Mouse (Mus musculus) thymus, adult 2 months (tissue): Measurements from ENCODE around the gene Tbc1d16. TPM values are rescaled to one million over a fixed set of nuclear protein-coding genes. Genes with fewer than 3 reads are reported as not detected.
"Not testable (repeated sequence)": the region's sequence is repeated elsewhere in the genome, so short reads cannot be mapped to it uniquely, and the experiment has no call there.

ENCODE experiments used
- DNase-seq: peaks from one replicate; pipeline ENCODE4 v3.0.0; 2021
- H3K27ac ChIP-seq: fragments of 200-500 bp; 2 replicates; pipeline ENCODE4 v1.5.1; 2012; ENCODE audit warnings: low read length, control low read depth; ENCODE audit not compliant: control insufficient read depth, insufficient read depth
- H3K27me3 ChIP-seq: fragments of 200-500 bp; 2 replicates; pipeline ENCODE4 v1.6.1; 2012; ENCODE audit warnings: mild to moderate bottlenecking, low read length, moderate library complexity, mixed read lengths; ENCODE audit not compliant: control insufficient read depth, insufficient read depth
- H3K36me3 ChIP-seq: fragments of 200-500 bp; 2 replicates; pipeline ENCODE4 v1.6.1; 2012; ENCODE audit warnings: mild to moderate bottlenecking, low read length, moderate library complexity; ENCODE audit not compliant: control insufficient read depth, insufficient read depth
- H3K4me1 ChIP-seq: fragments of 200-500 bp; replicated peaks from 2 replicates; pipeline ENCODE4 v1.6.1; 2012; ENCODE audit warnings: low read length; ENCODE audit not compliant: control insufficient read depth, insufficient read depth
- H3K4me3 ChIP-seq: fragments of 200-500 bp; 2 replicates; pipeline ENCODE4 v1.5.1; 2012; ENCODE audit warnings: mild to moderate bottlenecking, low read length, control low read depth, moderate library complexity; ENCODE audit not compliant: control insufficient read depth, insufficient read depth
- CTCF ChIP-seq: fragments of 200-500 bp; IDR thresholded peaks from 2 replicates; pipeline ENCODE4 v1.5.1; 2012; ENCODE audit warnings: mild to moderate bottlenecking, control low read depth, low read length, moderate library complexity, borderline replicate concordance; ENCODE audit not compliant: control insufficient read depth, poor library complexity, insufficient read depth; ENCODE audit errors: extremely low read depth
- POLR2A ChIP-seq: fragments of 200-500 bp; IDR thresholded peaks from 2 replicates; pipeline ENCODE4 v1.6.1; 2012; ENCODE audit warnings: mild to moderate bottlenecking, low read length, control low read depth, moderate library complexity; ENCODE audit not compliant: control insufficient read depth, poor library complexity, insufficient read depth; ENCODE audit errors: extremely low read depth
- WGBS: fragments of 180-500 bp; shearing (Covaris S2); methylation state at CpG from one replicate; pipeline ENCODE4 v1.1.7; 2018; 5-methylcytosine and 5-hydroxymethylcytosine counted together
- polyA plus RNA-seq: library from polyadenylated mRNA; depleted of rRNA; stranded (reverse); fragments of >200 nt; gene quantifications from 2 replicates; pipeline ENCODE4 v1.2.3, GENCODE M21; 2012

Tbc1d16 gene
- polyA plus RNA-seq, 1 experiment: 12.0 TPM

DNA sequence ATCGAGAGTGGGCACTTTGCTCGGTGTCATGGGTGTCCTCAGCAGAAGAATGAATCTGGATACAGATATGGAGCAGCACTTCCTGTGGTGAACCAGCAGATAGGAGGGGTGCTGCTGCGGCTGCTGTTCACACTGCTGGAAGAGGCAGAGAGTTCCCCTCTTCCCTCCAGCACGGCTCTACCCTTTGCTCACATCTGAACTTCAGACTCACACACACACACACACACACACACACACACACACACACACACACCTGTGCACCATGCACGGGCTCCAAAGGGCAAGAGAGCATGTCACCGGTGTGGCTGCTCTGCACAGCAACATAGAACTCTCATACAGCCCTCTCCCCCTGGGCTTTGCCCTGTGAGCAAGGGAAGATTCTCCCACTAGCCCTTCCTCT lies 122.0 kb downstream of the Tbc1d16 start:
- Histone ChIP-seq H3K36me3 (no peaks in the 10 kb centered on the region), H3K4me3 (no peak overlapping the region), H3K27ac (no peak overlapping the region), H3K4me1 (peaks cover 6% of the 10 kb centered on the region), H3K27me3 (no peaks in the 10 kb centered on the region)
- TF ChIP-seq POLR2A (no peak), CTCF (no peak)
- DNase-seq: no peak
- WGBS: 7% methylated on average over 6 of the region's 6 CpGs

- no peak for DNase-seq
- TF ChIP-seq CTCF (no peak), POLR2A (no peak)
- WGBS: 50% methylated on average over 8 of the region's 8 CpGs
- H3K4me3 ChIP-seq: no peak overlapping the region
- H3K27ac ChIP-seq: no peak overlapping the region
- no peaks in the 10 kb centered on the region for H3K36me3 ChIP-seq
- peaks cover 6% of the 10 kb centered on the region for H3K4me1 ChIP-seq
- H3K27me3 ChIP-seq: no peaks in the 10 kb centered on the region
These were observed 122.6 kb downstream of the Tbc1d16 start for GRCm38 (mm10) chr11:119105748-119106147.

- H3K27me3 ChIP-seq: no peaks in the 10 kb centered on the region
- H3K36me3 ChIP-seq: no peaks in the 10 kb centered on the region
- 88% methylated on average over 7 of the region's 7 CpGs for WGBS
- no peak overlapping the region for H3K27ac ChIP-seq
- DNase-seq: no peak
- peaks cover 6% of the 10 kb centered on the region for H3K4me1 ChIP-seq
- no peak overlapping the region for H3K4me3 ChIP-seq
- TF ChIP-seq CTCF (no peak), POLR2A (no peak)
These were observed 123.2 kb downstream of the Tbc1d16 start for GRCm38 (mm10) chr11:119105071-119105609.

GRCm38 (mm10) chr11:119103991-119104390 lies 124.3 kb downstream of the Tbc1d16 start:
- Histone ChIP-seq H3K27me3 (no peaks in the 10 kb centered on the region), H3K4me1 (peaks cover 6% of the 10 kb centered on the region), H3K27ac (no peak overlapping the region), H3K4me3 (no peak overlapping the region), H3K36me3 (no peaks in the 10 kb centered on the region)
- DNase-seq: no peak
- TF ChIP-seq POLR2A: no peak
- TF ChIP-seq CTCF: no peak
- WGBS: 95% methylated on average over 3 of the region's 3 CpGs

- H3K4me1 ChIP-seq, DNase-seq, H3K27ac ChIP-seq, H3K36me3 ChIP-seq, H3K27me3 ChIP-seq, H3K4me3 ChIP-seq: not testable (repeated sequence)
- 79% methylated on average over 4 of the region's 4 CpGs for WGBS
These were observed 127.9 kb downstream of the Tbc1d16 start for GRCm38 (mm10) chr11:119100355-119100754.

- H3K27ac ChIP-seq: no peak overlapping the region
- H3K4me1 ChIP-seq: no peaks in the 10 kb centered on the region
- H3K36me3 ChIP-seq: no peaks in the 10 kb centered on the region
- no peak for TF ChIP-seq CTCF
- no peak for TF ChIP-seq POLR2A
- H3K27me3 ChIP-seq: no peaks in the 10 kb centered on the region
- WGBS: 85% methylated on average over 4 of the region's 4 CpGs
- no peak for DNase-seq
- H3K4me3 ChIP-seq: no peak overlapping the region
These were observed 130.1 kb downstream of the Tbc1d16 start for GRCm38 (mm10) chr11:119098202-119098601.

GRCm38 (mm10) chr11:119095441-119095840 lies 132.9 kb downstream of the Tbc1d16 start:
- Histone ChIP-seq H3K4me1 (peaks cover 9% of the 10 kb centered on the region), H3K27me3 (peaks cover 4% of the 10 kb centered on the region), H3K27ac (no peak overlapping the region), H3K4me3 (no peak overlapping the region), H3K36me3 (no peaks in the 10 kb centered on the region)
- WGBS: 90% methylated on average over 3 of the region's 3 CpGs
- no peak for DNase-seq
- TF ChIP-seq CTCF (no peak), POLR2A (no peak)
